Mouse (Mus musculus): ENCODE results near the gene Nectin2.

Nectin2 gene

DNA sequence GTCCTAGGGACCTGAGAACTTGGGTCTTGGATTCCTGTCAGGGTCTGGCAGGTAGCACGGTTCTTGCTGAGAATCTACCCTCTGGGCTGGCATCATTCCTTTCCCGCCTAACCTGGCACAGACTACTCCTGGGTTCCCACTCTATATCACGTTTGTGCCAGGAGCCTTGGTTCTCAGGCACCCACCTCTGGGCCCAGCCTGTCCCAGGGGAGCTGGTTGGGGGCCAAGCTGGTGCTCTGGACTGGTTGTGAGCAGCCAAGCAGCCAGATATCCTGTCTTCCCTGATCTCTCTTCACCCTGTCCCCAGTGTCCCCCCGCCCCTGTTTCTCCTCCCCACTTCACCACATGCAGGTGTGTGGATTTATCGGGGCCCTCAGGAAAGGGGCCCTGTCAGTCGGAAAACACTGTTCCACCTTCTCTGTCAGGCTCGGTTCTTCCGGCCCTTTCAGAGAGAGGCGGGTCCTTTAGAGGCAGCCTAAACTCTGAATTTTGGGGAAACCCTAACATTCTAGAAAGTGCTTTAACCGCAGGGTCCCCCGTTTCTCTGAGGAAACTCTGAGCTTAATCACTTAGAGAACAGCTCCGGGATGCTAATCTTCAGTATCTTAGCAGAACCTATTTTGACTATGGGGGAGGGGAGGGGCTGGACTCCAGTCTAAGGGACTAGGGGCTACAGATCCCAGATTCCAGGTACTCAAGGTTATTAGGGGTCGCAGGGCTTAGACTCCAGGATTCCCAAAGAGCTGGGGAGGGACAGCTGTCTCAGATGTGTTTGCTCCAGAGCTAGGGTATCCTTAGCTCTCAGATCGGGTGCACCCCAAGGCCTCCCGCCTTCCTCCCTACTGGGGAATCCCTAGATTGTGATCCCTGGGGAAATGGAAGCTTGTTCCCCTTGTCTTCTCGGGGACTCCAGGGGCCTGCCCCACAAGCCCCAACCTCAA lies 19.4 kb upstream of the Nectin2 start:
- DNase-seq (ENCODE audit: low spot score) = no peak

- DNase-seq (ENCODE audit: low spot score) = no peak
Measured at GRCm38 (mm10) chr7:19769001-19769400, 18.7 kb upstream of the Nectin2 start.

GRCm38 (mm10) chr7:19768251-19768650 lies 18.0 kb upstream of the Nectin2 start:
- DNase-seq (ENCODE audit: low spot score) = no peak

DNA sequence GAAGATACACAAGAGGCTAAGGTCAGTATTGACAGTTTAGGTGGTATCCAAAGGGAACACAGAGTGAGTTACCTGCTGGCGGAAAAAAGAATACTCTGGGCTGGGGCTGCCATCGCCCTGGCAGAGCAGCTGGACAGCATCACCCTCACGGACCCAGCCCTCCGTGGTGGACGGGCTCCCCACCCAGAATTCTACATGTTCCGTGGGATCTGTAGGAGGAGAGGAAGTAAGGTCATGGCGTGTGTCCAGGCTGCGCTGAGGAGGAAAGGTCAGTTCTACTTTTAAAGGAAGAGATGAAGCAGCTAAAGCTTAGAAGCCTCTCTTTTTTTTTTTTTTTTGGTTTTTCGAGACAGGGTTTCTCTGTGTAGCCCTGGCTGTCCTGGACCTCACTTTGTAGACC lies 14.3 kb upstream of the Nectin2 start:
- DNase-seq (ENCODE audit: low spot score) = no peak

DNA sequence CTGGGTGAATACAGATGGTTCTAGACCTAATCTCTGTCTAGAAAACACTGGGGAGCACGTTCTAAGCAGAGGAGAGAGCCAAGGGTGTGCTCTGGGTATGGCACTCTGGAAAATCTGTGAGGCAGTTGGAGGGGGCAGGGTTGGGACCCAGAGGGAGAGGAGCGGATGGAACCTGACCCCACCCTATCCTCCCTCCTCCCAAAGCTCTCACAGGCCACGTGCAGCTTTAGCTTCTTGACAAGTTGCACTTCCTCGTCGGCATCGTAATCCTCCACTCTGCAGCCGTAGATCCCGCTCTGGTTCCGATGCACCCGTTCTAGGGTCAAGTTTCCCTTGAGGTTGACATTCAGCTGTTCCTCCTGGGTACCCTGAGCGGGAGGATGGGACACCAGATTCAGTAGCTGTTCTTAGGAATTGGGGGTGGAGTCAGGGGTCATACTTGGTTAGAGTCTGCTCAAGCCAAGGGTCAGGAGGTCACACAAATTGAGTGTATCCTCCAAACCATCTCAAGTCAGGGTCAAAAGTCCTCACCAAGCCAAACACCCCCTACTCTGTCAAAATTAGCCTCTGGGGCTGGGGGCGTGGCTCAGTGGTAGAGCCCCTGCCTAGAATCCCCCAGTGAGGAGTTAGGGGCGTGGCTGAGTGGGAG lies 13.7 kb upstream of the Nectin2 start:
- no peak for DNase-seq (ENCODE audit: low spot score)

- no peak for DNase-seq (ENCODE audit: low spot score)
Measured at GRCm38 (mm10) chr7:19762283-19762682, 12.0 kb upstream of the Nectin2 start.

GRCm38 (mm10) chr7:19760021-19760420 lies 9.7 kb upstream of the Nectin2 start:
- no peak for DNase-seq (ENCODE audit: low spot score)

DNA sequence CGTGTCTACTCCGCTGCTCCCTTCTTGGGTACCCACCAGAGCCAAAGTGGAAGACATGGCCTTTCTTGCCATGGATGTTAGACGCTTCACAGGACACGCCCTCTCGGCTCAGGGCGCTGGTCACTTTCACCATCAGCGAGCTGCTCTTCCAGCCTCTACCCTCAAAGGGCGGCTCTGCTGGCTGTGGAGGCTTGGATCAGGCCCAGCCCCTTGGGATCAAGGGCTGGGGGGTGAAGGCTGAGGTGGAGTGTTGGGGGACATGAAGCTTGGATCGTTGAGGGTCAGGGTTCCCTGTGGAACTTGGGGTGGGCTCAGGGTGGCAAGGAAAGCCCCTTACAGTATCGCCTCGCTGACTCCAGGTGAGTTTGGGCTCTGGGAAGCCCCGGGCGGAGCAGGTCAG lies 8.3 kb upstream of the Nectin2 start:
- no peak for DNase-seq (ENCODE audit: low spot score)

DNA sequence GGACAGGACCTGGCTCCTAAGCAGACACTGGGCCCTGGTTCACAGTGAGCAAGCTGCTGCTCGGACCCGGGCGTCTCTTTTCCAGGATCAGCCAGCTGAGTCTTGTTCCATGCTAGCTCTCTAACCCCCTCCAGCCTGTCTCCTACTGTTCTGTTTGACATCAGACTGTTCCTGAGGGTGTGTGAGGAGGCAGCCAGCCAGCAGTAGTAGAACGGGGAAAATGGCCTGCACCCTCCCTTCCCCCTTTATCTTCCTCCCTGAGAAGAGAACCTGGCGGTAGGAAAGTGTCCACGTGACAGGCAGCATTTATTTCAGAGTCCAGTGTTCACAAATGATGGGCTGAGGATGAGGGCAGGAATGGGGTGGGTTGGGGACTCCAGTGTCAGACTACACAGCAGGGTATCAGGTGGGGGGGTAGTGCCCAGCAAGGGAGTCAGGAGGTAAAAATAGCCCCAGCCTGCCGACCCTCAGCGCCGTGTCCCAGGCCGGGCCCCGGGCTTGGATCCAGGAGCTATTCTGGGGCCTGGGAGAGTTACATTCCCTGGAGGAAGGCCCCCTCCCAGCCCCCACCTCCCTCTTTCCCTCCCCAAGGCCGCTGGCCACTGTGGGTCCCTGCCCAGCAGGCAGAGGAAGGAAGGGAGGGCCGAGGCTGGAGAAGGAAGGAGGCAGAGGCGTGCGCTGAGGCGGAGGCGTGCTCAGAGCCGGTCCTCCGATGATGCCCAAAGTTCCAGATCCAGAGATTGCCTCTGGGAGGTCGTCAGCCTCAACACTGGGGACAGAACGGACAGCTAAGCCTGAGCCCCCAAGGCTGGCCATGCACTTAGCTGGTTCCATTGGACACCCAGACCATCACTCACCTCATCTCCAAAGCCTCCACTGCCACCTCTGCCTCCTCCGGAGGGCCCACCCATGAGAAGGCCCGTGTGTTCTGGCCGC lies 5.8 kb upstream of the Nectin2 start:
- no peak for DNase-seq (ENCODE audit: low spot score)

- DNase-seq (ENCODE audit: low spot score) = no peak
Measured at GRCm38 (mm10) chr7:19755008-19755407, 4.7 kb upstream of the Nectin2 start.

DNA sequence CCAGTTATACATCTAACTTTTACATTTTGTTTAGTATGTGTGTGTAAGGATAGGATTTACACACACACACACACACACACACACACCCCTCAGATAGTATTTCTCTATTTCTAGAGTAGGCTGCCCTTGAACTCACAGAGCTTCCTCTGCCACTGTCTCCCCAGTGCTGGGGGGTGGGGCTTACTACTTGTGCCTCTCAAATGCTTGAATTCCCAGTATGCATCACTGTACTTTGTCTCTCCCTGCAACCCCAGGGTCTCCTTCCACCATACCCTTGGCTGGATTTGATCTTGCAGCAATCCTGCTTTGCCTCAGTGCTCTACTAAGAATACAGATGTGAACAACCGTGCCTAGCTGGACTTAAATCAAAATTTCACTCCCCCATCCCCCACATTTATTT lies 3.8 kb upstream of the Nectin2 start:
- DNase-seq (ENCODE audit: low spot score) = no peak

GRCm38 (mm10) chr7:19753587-19753986 lies 3.3 kb upstream of the Nectin2 start:
- no peak for DNase-seq (ENCODE audit: low spot score)

DNA sequence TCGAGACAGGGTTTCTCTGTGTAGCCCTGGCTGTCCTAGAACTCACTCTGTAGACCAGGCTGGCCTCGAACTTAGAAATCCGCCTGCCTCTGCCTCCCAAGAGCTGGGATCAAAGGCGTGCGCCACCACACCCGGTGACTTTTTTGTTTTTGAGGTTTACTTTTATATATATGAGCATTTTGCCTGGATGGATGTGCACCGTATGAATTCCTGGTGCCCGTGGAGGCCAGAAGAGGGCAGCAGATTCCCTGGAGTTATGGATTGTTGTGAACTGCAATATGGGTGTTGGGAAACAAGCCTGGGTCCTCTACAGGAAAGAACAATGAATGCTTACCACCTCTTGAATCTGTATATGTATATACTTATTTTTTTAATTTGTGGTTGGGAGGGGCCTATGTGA lies 2.4 kb upstream of the Nectin2 start:
- DNase-seq (ENCODE audit: low spot score) = no peak

- no peak for DNase-seq (ENCODE audit: low spot score)
Measured at GRCm38 (mm10) chr7:19751070-19751383, 744 bp upstream of the Nectin2 start.

- peak; percentile 94 for DNase-seq (ENCODE audit: low spot score)
Measured at GRCm38 (mm10) chr7:19749389-19750216, 680 bp downstream of the Nectin2 start.

GRCm38 (mm10) chr7:19748219-19749195 lies 1.8 kb downstream of the Nectin2 start:
- DNase-seq (ENCODE audit: low spot score) = peak; percentile 22

DNA sequence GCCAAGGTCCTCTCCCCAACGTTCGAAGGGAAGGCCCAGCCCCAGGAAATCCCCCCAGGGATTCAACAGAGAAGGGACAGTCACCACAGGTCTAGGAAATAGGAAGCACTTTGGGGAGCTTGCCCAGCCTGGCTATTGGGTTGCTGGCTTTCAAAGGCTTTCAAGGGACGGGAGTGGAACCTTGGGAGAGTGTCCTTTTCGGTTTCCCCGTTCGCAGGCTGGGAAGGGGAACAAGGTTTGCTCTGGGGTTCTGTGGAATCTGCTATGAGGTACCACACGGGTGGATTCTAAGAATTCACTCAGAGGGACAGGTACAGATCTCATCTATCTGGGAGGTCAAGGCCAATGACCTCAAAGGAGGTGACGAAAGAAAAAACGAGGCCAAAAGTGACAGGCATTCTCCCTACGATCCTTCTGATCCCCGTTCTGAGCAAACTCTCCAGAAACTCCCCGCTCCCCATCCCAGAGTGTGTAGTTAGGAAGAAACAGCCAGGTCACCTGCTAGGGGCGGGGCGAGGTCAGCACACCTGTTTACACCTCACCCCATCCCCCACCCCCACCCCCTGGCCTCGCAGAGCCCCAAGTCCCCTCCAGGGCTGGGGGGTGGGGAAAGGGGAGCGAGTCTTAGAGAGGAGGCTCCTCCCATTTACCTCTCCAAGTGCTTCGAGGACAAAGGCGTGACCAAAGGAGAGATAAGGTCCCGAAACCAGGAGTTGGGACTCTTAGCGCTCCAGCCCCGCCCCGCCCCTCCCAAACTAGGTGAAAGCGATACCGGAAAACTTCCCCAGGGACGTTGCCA lies 2.7 kb downstream of the Nectin2 start:
- no peak for DNase-seq (ENCODE audit: low spot score)

GRCm38 (mm10) chr7:19746426-19747201 lies 3.7 kb downstream of the Nectin2 start:
- DNase-seq (ENCODE audit: low spot score) = no peak

- DNase-seq (ENCODE audit: low spot score) = no peak
Measured at GRCm38 (mm10) chr7:19745971-19746370, 4.3 kb downstream of the Nectin2 start.
